Mouse (Mus musculus) CH12F3 (cell line): ENCODE data around the gene Fam162a.
"Not testable (repeated sequence)": the region's sequence is repeated elsewhere in the genome, so short reads cannot be mapped to it uniquely, and the experiment has no call there.

Experiments
- in situ Hi-C: fragments of 300-500 bp; cut with MboI; formaldehyde crosslinking; loops from 2 replicates; pipeline ENCODE4 v1.14.3; 2020; ENCODE audit warnings: low sequenced_read_pairs

Gene Fam162a

GRCm38 (mm10) chr16:36071450-36072379 is at the start of gene Fam162a, which contains the start of gene Ccdc58:
TSS of gene Fam162a (minus strand) at chr16:36071594.
TSS of gene Ccdc58 (plus strand) at chr16:36071685.
- in situ Hi-C loops: no loop called here

DNA sequence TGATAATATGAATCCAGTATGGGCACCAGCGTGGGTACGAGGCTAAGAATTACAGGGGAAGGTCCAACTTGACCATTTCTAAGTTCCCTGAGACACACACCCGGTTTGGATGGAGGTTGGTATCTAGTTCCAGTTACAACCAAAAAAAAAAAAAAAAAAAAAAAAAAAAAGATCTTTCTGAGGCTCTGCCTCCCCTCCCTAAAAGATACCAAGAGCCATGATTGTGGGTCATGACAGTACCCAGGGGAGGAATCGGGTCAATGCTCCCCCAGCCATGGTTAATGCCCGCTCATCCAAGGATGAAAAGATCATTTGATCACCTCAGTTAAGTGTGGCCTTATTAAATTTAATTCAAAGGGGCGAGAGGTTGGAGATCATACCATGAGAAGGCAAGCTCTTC is 44.4 kb upstream of the Fam162a start:
- in situ Hi-C loops: not testable (repeated sequence)

DNA sequence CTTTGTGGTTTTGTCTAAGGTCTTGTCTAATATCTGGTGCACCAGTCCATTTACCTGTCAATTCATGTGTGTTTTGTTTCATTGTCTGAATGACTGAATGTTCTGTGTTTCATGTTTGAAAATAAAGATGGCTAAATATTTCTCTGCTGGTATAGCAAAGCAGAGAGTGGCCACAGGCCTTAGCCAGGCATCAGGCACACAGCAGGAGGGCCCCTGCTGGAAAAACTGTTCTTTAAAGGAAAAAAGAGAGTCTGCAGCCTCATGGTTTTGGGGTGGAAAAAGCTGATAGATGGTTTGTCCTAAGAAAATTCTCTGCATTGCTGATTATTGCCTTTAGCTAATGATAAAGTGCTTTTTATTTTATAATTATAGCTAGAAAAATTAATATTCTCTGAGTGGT is 40.1 kb upstream of the Fam162a start:
- in situ Hi-C loops: not testable (repeated sequence)

DNA sequence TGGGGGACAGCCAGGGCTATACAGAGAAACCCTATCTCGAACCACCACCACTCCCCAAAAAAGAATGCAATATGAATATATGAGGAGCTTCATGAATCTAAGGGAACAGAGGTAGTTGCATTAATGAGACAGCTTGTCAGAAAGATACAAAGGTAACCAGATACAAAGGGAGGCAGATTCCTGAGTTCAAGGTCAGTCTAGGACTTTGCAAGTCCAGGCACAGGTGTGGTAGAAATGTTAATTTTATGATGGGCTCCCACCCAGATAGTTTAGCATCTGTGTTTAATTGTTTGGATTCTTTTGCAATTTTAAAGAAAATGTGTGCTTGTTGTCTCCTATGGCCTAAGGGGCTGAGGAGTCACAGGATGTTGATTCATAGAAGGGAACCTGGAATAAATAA is 30.8 kb upstream of the Fam162a start:
- in situ Hi-C loops: no loop called here

GRCm38 (mm10) chr16:36101526-36101925 is 30.1 kb upstream of the Fam162a start:
- in situ Hi-C loops: no loop called here

GRCm38 (mm10) chr16:36097813-36098499 is 26.6 kb upstream of the Fam162a start:
- in situ Hi-C loops: not testable (repeated sequence)

DNA sequence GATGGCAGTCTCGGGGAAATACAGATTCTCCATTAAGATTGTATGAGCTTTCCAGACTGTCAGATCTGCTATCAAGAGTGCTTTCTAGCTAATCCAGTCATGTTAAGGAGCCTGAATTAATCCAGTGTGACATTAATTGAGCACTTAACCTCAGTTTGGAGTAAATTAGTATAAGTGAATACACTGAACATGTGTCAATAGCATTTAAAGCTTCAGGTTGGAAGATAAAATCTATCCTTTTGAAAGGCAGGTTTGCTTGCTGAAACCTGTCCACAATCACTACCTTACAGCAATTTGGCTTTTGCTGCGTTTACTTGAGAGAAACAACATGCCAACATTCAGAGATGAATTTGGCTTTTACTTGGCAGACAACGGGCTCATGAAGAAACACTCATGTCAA is 22.7 kb upstream of the Fam162a start:
- in situ Hi-C loops: no loop called here

DNA sequence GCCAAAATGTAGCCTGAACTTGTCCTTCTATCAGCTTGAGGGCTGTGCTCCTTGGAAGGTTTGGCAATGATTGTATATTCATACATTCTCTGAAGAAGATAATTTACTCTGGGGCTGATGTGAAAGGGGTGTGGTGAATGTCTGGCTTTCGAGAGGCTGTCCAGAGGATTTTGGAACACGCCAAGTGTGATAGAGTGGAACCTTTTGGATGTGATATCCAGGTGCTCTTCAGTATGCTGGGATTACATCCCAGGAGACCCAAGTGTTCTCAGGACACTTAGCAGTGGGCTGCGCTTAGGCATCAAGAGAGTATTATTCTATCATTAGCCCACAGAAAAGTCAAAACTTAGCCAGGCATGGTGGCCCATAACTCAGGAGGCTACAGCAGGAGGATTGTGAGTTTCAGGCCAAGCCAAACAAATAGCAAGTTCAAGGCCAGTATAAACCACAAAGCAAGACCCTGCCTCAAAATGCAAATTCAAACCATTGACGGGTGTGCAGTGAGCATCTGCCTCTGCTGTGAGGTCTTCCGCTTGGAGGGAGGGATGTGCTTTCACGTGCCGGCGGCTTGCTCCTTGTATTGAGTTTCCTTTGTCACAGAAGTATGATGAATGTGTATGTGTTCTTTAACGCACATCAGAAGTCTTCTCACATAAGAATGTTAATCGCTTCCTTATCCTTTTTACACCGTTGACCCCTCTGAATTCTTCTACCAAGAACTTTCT is 19.6 kb upstream of the Fam162a start:
- in situ Hi-C loops: no loop called here

- in situ Hi-C loops: no loop called here
Observed at GRCm38 (mm10) chr16:36089850-36090616, 18.6 kb upstream of the Fam162a start.

DNA sequence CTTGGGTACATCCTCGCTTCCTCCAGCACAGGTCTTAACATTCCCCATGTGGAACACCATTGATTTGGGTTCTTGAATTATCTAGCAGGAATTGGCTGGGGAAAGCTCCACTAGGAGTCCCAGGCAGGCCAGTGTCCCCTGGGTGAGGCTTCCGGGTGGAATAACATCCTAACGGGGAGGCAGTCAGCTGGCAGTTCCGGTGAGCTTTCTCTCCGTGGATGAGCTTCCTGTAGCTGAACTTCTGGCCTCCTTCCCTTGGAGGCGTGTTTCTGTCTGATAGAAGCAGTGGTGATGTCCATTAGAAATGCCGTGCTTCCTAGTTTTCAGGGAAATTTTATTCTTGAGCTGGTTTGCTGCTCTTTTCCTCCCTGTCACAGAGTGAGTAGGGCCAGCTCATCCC is 17.7 kb upstream of the Fam162a start:
- in situ Hi-C loops: no loop called here

GRCm38 (mm10) chr16:36087846-36088245 is 16.5 kb upstream of the Fam162a start:
- in situ Hi-C loops: no loop called here

GRCm38 (mm10) chr16:36079916-36080315 is 8.5 kb upstream of the Fam162a start:
- in situ Hi-C loops: no loop called here

DNA sequence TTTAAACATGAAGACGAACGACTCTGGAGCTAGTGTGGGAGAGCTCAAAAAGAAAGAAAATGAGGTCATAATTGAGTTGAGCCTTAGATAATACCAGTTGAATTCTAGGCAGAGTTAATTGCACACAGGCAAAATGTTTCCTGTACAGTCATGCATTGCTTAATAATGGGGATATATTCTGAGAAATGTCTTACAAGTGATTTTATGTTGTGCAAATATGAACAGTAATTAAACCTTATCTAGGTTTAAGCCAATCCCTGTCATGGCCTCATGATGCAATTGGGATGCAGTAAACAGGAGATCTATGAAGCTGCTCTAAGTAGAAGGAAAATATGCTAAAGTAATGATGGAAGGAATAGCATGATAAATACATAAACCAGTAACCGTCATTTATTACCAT is 3.4 kb upstream of the Fam162a start:
- in situ Hi-C loops: no loop called here

DNA sequence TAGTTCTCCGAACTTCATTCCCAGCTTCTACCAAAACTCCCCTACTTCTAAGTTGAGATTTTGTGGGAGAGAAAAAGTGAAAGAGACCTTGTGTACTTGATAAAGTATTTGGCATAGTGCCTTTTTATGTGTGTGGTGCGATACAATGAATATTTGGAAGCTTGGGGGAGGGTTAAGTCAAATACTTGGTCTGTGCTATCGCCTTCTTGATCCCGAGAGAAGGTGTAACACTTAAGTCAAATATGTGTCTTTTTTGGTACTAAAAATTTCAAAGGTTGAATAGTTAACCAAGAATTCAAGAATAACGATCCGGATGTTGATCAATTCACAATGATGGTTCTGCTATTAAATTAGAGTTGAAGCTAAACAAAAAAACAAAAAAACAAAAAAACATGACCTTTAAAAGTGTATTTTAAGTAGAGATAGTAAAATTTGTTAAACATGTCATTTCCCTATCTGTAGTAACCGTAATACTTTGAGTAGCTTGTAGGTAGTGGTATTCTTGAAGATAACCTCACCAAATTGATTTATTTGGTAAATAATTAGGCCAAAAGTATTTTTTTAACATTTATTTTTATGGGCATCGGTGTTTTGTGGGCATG is 1.1 kb upstream of the Fam162a start:
- in situ Hi-C loops: no loop called here

GRCm38 (mm10) chr16:36071071-36071449 is 334 bp downstream of the Fam162a start:
- in situ Hi-C loops: no loop called here

- in situ Hi-C loops: no loop called here
Observed at GRCm38 (mm10) chr16:36069819-36070575, 1.4 kb downstream of the Fam162a start.

GRCm38 (mm10) chr16:36068356-36068755 is 3.0 kb downstream of the Fam162a start:
- in situ Hi-C loops: no loop called here

- in situ Hi-C loops: no loop called here
Observed at GRCm38 (mm10) chr16:36067694-36068093, 3.7 kb downstream of the Fam162a start.

- in situ Hi-C loops: no loop called here
Observed at GRCm38 (mm10) chr16:36064904-36065303, 6.5 kb downstream of the Fam162a start.
